Mouse (Mus musculus) megakaryocyte progenitor cell, adult 5-6 weeks (primary cell): ENCODE data around the gene Ina. TPM values are rescaled to one million over a fixed set of nuclear protein-coding genes. Genes with fewer than 3 reads are reported as not detected.
"Not testable (repeated sequence)": the region's sequence is repeated elsewhere in the genome, so short reads cannot be mapped to it uniquely, and the experiment has no call there.

Experiments
- ATAC-seq: replicated peaks from 2 replicates; pipeline ENCODE4 v1.8.0; 2016; ENCODE audit warnings: mild to moderate bottlenecking, moderate TSS enrichment, inconsistent platforms; ENCODE audit not compliant: poor library complexity
- total RNA-seq, 2 experiments: library from RNA; stranded (forward) in 1 of 2; stranded (reverse) in 1 of 2; fragments of 157-497, 149-512 nt in 1 of 2; fragments of 200-1000 nt in 1 of 2; gene quantifications; 2 replicates each; pipeline versions ENCODE4 v1.2.3 to v1.2.4; 2015 to 2017

Ina gene
- total RNA-seq (2015) (0.22 TPM in 1 of 2 replicates, not detected in the other), total RNA-seq (2017) (not detected in 2 replicates)

DNA sequence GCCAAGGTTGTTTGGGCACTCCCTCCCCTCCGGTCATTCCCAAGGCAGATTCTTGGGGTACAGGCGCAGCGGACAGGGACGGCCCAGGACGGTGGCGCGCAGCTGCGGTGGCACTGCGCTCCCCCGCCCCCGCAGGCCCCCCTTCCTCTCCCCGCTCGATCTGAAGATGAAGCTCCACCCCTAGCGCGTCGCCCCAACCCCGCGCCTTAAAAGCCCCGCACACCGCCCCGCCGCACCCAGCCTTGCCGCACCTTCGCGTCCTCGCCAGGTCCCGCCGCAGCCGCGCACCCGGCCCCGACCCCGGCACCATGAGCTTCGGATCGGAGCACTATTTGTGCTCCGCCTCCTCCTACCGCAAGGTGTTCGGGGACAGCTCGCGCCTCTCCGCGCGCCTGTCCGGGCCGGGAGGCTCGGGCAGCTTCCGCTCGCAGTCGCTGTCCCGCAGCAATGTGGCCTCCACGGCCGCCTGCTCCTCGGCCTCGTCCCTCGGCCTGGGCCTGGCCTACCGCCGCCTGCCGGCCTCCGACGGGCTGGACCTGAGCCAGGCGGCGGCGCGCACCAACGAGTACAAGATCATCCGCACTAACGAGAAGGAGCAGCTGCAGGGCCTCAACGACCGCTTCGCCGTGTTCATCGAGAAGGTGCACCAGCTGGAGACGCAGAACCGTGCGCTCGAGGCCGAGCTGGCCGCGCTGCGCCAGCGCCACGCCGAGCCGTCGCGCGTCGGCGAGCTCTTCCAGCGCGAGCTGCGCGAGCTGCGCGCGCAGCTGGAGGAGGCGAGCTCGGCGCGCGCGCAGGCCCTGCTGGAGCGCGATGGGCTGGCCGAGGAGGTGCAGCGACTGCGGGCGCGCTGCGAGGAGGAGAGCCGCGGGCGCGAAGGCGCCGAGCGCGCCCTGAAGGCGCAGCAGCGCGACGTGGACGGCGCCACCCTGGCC, at the start of gene Ina, which contains the start of gene Nt5c2:
Ina (plus strand) TSS at position 252 of the 935 bp plus-strand sequence.
Nt5c2 (minus strand) TSS at position 707 of the 935 bp plus-strand sequence.
- ATAC-seq, result peak; percentile 63

DNA sequence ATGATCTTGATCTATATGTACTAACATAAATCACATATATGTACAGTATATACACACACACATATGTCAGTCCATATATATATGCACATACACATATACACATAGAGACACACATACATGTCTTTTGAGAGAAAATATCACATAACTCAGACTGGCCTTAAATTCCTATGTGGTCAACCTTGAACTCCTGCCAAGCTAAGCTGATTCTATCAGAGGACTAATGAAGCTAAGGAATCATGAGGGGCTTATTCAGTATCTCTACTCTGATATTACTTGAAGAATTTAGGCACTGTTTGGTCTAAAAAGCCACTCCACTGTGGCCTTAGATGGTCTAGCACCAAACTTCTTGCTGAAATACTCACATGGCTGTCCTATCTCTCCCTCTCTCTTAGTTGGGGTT, 49.0 kb upstream of the Ina start:
- no peak for ATAC-seq

DNA sequence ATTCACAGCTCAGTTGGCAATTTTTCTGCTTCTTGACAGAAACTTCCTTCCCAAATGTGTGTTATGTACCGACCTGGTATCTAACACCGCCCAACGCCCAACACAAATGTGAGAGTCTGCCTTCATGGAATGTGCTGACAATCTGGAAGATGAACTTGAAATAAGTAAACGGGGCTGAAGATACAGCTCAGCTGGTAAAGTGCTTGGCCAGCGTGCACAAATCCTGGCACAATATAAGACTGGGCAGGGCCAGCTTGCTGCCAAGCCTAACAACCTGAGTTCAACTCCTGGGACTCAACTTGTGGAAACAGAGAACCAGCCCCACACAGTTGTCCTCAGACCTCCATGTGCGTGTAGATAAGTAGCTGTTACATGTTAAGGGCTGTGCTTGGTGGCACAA, 48.2 kb upstream of the Ina start:
- ATAC-seq, result no peak

DNA sequence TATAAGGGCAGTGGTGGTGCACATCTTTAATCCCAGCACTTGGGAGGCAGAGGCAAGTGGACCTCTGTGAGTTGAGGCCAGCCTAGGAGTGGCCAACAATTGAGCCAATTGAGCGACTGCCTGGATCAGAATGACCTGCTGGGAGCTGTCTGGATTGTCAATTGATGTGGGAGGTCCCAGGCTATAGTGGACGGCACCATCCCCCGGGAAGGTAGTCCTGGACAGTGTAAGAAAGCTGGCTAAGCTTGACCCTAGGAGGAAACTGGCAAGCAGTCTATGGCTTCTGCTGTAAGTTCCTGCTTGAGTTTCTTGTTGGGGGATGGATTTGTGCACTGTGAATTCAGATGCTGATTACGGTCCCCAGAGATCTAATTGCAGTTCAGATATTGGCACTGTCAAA, 46.6 kb upstream of the Ina start:
- no peak for ATAC-seq

DNA sequence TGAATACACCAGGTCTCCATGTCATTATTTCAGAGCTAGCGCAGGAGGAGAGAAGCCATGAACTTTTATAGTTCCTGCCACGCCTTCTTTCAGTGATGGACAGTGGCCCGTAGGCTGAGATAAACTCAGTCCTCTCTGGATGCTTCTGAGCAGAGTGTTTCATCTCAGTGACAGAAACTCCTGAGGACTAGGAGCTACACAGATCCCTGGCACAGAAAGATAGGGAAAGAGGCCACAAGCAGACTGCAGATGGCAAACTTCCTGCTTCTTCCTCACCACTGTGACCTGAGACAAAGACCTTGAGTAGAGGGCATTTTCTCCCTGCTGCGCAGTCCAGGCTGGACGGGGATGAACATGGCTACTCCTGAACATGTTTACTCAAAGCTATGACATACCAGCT, 45.7 kb upstream of the Ina start:
- ATAC-seq, result 0 out of 2 replicates have a peak, but pooled peaks have one; percentile 16

DNA sequence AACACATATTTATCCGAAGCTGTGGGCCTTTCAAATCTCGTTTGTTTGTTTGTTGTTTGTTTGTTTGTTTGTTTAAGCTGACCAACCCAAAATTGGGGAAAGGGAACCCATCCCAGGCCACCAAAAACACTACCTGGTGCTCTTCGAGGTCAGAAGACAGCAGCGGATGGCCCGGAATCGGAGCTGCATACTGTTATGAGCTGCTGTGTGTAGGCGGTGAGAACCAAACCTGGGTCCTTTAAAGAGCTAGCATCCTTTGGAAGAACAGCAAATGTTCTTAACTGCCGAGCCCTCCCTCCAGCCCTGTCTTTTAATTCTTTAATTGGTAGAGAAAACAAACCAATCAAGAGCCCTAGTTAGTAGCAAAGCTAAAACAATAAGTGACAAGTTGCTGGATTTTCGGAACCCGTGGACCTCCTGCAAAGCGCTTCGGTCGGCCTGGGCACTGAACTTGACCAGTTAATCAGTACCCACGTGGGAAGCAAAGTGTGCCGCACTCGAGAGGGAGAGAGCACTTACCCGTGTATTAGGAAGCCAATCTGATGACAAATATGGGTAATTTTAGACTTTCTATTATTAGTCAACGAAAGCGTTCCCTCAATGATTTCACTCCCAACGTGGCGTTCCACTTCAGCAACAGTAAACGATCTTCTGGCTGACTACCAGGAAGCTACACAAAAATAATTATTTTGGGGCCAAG, 45.1 kb upstream of the Ina start:
- ATAC-seq, result no peak

DNA sequence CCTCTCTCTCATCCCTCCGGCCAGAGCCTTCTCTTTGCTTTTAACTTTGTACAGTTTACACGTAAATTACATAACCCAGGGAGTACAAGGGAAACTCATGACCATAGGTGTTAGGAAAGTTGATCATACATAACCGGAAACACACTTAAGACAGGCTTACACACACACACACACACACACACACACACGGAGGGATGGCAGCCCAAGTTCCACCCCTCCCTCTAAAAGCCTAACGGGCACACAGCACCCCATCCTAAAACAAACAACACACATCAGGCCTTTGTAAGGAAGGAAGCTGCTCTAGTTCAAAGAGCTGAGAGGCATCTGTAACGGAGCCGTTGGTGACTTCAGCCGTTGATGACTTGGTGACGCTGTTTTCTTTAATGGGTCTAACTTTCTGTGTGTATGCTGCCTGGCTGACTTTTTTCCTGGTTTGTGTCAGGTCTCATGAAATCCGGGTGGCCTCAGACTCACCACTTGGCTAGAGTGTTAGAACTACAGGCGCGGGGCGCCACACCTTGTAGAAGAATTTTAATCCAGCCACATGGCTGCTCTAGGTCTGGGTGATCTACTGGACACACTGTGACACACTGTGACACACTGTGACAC, 44.3 kb upstream of the Ina start:
- ATAC-seq, result peak; percentile 49

DNA sequence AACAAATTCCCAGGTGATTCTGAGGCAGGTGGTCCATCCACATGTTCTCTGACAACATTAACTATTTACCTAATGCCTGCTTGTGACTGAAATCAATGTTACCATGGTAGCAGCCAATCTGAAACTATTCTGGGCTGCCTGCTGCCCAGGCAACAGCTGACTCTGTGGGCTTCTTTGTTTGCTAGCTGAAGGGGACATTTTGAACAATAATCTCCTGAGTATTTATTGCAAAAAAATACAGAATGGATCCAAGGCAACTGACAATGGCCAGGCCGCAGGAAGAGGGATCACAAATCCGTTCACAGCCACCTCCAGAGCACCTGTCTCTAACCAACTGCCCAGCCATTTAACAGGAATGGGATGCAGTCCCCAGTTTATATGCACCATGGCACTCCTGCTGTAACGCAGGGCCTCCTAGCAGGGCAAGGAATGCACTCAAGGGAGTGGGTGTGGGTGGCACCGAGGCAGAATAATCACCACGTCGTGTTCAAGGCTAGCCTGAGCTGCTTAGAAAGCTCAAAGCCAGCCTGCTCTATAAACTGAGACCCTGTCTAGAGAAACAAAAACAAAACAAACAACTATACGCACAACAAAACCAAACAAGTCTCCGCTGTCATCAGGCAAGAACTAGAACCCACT, 43.3 kb upstream of the Ina start:
- no peak for ATAC-seq

DNA sequence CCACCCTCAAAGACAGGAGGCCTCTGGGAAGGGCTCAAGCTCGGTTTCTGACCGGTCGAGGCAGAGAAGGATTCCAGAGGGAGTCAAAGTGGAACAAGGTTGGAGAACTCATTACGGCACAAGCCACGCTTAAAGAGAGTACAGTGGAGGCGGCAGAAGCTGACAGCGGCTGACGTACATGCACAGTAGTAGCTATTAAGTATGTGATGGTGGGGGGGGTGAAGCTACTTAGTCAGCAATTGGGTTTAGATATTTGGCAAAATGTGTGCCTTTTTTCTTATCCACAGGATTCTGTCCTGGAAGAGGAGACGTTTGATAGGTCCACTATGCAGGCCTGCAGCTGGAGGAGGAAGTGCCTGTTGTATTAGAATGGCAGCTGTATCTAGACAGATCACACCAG, 42.8 kb upstream of the Ina start:
- no peak for ATAC-seq

DNA sequence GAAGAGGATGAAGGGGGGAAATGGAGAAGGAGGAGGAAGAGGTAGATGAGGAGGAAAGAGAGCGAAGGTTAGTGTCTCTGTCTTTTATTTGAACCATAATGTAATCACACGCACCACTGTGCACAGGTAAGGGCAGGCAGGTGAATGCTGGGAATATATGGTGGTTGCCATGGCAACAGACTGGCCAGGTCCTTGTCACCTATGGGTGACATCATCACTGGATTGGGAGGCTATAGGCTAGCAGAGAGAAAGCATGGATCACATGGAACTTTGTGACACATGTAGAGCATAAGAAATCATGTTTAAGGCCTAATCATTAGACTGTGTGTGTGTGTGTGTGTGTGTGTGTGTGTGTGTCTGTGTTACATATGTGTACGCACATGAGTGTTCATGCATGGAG, 42.3 kb upstream of the Ina start:
- no peak for ATAC-seq

DNA sequence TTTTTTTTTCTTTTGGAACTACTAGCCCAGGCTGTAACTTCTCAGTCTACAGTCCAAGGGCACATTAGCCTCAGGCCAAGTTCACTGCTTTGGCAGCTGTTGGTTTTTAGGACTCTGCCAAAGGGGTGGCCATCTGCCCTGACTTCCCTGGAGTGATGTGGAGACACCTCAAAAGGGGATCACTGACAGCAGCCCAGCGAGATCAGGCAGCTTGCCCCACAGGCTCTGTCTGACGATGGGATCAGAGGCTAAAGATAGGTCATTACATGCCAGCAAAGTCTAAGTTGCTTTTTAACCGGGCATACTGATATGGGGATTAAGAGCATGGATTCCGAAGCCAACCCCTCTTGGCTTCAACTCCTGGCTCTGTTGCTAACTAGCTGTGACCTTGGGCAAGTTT, 38.9 kb upstream of the Ina start:
- ATAC-seq, result no peak

DNA sequence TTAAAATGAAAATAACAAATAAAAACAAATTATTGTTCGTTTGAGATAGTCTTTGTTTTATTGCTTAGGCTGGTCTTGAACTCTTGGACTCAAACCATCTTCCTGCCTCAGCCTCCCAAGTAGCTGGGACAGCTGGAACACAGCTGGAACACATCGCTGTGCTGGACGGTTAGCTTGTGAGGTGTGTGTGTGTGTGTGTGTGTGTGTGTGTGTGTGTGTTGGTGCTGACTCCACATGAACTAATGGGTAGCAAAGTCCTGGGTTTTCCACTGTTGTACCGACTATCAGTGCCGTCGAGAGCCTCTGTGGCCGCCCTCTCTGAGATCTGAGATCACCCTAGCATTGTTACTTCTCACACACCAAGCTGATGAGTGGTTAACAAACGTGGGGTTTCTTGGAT, 38.5 kb upstream of the Ina start:
- ATAC-seq, result no peak

DNA sequence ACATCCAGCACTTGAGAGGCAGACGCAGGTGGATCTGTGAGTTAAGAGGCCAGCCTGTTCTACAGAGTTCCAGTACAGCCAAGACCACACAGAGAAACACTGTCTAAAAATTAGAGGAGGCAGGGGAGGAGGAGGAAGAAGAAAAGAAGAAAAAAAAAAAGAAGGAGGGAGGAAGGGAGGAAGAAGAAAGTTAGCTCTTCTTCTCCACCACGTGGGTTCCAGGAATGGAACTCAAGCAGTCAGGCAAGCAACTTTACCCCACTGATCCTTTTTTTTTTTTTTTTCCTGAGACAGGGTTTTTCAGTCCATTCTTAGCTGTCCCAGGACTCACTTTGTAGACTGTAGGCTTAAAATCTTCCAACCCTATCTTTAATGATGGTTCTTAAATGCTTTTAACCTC, 37.8 kb upstream of the Ina start:
- ATAC-seq, result no peak

DNA sequence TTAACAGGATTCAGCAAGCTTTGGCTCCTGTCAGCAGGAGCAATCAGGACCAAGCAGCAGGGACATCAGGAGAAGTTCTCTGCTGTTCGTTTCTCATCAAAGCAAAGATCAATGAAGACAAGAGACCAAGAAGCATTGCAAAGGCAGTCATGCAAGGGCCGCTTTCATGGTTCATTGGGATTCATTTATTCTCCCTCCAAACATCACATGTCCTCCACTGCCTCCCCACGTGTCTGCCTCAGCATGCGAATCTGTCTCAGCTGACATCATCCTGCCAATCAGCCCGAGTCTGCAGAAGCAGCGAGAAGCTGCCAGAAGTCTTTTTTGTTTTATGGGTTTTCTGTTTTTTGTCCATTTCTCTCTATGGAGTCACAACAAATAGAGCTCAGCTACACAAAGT, 37.0 kb upstream of the Ina start:
- no peak for ATAC-seq

DNA sequence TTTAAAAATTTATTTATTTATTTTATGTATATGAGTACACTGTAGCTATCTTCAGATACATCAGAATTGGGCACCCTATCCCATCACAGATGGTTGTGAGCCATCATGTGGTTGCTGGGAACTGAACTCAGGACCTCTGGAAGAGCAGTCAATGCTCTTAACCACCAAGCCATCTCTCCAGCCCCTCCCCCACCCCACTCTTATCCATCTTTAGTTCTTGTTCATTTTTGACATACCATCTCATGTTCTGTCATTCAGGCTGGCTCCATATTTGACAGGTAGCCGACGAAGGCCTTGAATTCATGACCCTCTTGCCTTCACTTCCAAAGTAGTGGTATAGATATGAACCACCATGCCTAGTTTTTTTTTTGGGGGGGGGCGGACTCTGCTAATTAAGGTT, 36.4 kb upstream of the Ina start:
- not testable (repeated sequence) for ATAC-seq

DNA sequence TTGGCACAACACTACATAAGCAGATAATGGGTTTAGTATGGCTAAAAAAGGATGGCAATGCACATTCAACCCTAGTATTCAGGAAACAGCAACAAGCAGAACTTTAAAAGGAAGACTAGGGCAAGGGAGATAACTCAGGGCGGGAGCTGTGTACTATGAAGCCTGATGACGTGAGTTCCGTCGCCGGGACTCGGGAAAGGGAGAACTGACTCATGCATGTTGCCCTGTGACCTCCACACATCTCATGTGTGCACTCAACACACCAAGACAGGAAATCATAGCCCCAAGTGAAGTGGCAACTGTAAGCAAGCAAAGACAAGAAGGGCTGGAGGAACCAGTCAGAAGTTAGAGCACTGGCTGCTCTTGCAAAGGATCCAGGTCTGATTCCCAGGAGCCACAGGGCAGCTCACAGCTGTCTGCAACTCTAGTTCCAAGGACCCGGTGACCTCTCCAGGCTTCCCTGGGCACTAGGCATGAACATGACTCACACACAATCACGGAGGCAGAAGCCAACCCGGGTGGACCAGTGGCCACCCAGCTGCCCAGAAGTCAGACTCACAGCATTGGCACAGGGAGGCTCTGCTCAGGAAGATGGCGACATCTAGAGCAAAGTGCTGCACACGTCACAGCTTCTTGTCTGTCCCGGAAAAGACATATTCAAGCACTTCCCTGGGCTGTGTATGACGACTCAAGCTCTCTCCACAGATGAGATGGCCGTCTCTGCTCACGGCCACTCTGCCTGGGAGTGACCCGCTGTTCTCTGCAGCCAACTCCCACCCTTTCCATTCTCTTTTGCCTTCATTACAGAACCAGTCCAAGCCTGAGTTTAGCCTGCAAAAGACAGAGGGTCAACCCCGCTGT, 35.3 kb upstream of the Ina start:
- ATAC-seq, result peak; percentile 36

DNA sequence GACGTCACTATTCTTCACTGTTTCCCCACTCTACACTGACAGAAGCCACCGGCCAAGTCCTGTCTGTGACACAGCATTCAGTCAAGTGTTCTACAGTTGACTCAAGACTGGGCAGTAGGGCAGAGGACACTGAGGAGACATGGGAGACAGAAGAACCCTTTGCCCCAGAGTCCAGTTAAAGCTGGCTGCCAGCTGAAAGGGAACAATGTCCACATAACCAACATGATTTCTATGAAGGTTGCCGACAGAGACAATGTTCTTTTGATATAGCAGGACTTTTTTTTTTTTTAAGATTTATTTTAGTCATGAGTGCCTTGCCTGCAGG, 34.8 kb upstream of the Ina start:
- ATAC-seq, result no peak

DNA sequence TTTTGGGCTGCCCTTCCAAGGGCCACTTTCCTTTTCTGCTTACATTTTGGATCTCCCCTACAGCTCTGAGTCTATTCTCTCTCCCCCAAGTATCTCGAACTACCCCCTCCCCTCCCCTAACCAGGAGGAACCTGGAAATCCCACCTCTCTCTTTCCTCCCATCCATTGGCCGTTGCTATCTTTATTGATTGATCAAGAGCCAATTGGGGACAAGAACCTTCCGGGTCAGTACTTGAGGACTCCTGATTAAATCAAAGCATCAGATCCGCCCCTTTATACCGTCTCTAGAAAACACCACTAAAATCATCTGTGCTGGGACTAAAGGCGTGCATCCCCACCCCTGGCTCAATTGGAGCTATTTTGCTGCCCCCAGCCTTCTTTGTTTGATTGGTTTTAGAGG, 33.0 kb upstream of the Ina start:
- ATAC-seq, result no peak

DNA sequence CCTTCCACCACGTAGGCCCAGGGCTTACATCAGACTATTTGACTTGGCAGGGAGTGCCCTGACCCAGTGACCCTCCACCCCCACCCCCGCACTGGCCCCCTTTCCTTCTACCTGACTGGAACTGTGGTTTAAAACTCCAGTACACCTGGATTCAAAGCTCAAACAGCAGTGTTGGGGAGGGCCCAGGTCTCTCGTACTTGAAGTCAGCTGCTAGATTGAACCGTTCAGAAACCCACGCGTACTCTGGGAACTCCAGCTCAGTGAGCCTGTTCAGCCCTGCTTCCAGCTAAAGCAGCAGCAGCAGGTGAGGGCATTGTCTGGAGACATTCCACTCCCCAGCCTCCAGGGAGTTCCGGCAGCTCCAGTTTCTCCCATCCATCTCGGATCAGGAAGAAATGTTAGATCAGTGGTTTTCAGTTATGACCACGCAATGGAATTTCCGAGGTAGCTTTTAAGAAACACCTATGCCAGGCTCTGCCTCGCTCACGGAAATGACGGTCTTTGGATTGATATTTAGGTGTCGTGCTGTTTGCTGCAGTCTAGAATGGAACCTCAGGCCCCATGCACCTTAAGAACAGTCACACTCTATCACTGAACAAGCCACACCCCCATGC, 31.0 kb upstream of the Ina start:
- ATAC-seq, result no peak

DNA sequence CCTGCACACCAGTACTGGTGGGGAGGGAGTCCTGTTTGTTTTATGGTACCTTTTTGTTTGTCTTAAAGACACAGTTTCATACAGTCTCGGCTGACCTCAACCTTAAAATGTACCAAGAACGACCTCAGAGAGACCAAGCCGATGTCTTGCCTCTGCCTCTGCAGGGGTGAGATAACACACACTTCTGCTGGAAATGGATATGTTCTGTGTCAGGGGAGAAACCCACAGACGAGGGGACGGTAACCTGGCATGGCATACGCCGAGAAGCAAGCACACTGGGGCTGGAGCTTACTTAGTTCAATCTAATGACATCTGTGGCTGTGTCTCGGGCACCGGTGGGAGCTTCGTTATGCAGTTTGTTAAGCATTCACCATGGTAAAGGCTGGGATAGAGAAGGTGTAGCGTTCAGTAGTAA, 30.5 kb upstream of the Ina start:
- ATAC-seq, result peak; percentile 41
